Mouse (Mus musculus) lung, adult 2 months (tissue): ENCODE results near the gene Plxdc2.

Source experiments
- CTCF ChIP-seq: fragments of 200-500 bp; IDR thresholded peaks from 2 replicates; pipeline ENCODE4 v1.5.1; 2011; ENCODE audit warnings: mild to moderate bottlenecking, low read length, control low read depth; ENCODE audit not compliant: insufficient read depth
- POLR2A ChIP-seq: fragments of 200-500 bp; IDR thresholded peaks from 2 replicates; pipeline ENCODE4 v1.6.1; 2011; ENCODE audit warnings: low read depth, mild to moderate bottlenecking, control low read depth, low read length, borderline replicate concordance; ENCODE audit errors: extremely low read depth

- TF ChIP-seq CTCF (no peak), POLR2A (no peak)
These were observed 176.1 kb downstream of the Plxdc2 start for GRCm38 (mm10) chr2:16532244-16532643.
